Mouse (Mus musculus): Measurements from ENCODE around the gene Sds. TPM values are rescaled to one million over a fixed set of nuclear protein-coding genes. Genes with fewer than 3 reads are reported as not detected.
"Not testable (repeated sequence)": the region's sequence is repeated elsewhere in the genome, so short reads cannot be mapped to it uniquely, and the experiment has no call there.

Sds gene
- polyA plus RNA-seq, 1 experiment from 2014 or later: not detected

DNA sequence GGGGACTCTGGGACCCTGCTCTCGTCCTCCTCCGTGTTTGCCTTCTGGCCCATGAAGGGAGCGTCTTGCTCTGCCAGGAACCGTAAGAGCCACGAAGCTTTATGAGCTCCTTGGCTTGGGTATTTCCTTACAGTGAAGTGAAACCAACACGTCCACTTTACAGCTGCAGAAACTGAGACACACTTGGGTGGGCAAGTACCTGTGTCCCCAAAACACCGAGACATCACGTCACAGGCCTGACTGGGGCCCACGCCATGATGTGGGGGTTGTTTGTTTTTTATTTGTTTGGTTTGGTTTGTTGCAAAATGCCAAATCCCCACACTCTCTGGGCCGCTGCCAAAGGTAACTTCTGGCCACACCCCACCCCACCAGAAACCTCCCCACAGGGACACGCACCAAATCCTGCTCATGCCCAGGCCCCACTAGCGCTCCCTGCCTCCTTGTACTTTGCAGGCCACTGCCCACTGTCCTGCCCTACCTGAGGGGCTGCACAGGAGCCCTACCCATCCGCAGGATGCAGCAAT, 19.4 kb downstream of the Sds start:
- WGBS: 86% methylated on average over 13 of the region's 13 CpGs
- Histone ChIP-seq H3K27me3 (no peaks in the 10 kb centered on the region), H3K4me2 (replicated peaks) (no peak overlapping the region), H3K4me1 (peaks cover 7% of the 10 kb centered on the region), H3K9me3 (no peaks in the 10 kb centered on the region), H3K36me3 (0 out of 2 replicates have a peak, but pooled peaks cover 10% of the 10 kb centered on the region), H3K27ac (replicated peaks) (no peak overlapping the region), H3K9ac (replicated peaks) (no peak overlapping the region), H3K4me3 (no peak overlapping the region)
- no peak for ATAC-seq (replicated peaks)

GRCm38 (mm10) chr5:120497071-120497470, 20.7 kb downstream of the Sds start:
- H3K27me3 ChIP-seq: no peaks in the 10 kb centered on the region
- no peak overlapping the region for H3K27ac ChIP-seq (replicated peaks)
- H3K9ac ChIP-seq (replicated peaks): no peak overlapping the region
- H3K4me1 ChIP-seq: peaks cover 9% of the 10 kb centered on the region
- 0 out of 2 replicates have a peak, but pooled peaks cover 10% of the 10 kb centered on the region for H3K36me3 ChIP-seq
- no peak for ATAC-seq (replicated peaks)
- no peak overlapping the region for H3K4me3 ChIP-seq
- WGBS: 91% methylated on average over 3 of the region's 3 CpGs
- no peaks in the 10 kb centered on the region for H3K9me3 ChIP-seq
- H3K4me2 ChIP-seq (replicated peaks): no peak overlapping the region

- no peak overlapping the region for H3K9ac ChIP-seq (replicated peaks)
- WGBS: 85% methylated on average over 4 of the region's 4 CpGs
- H3K27ac ChIP-seq (replicated peaks): no peak overlapping the region
- H3K36me3 ChIP-seq: no peaks in the 10 kb centered on the region
- no peak for ATAC-seq (replicated peaks)
- H3K9me3 ChIP-seq: no peaks in the 10 kb centered on the region
- H3K27me3 ChIP-seq: no peaks in the 10 kb centered on the region
- peaks cover 15% of the 10 kb centered on the region for H3K4me1 ChIP-seq
- no peak overlapping the region for H3K4me3 ChIP-seq
- H3K4me2 ChIP-seq (replicated peaks): no peak overlapping the region
Observed at GRCm38 (mm10) chr5:120499202-120499601, 22.9 kb downstream of the Sds start.

- not testable (repeated sequence) for H3K9me3 ChIP-seq; ATAC-seq (replicated peaks); H3K27me3 ChIP-seq; H3K9ac ChIP-seq (replicated peaks); H3K4me2 ChIP-seq (replicated peaks); H3K4me3 ChIP-seq; H3K36me3 ChIP-seq; H3K27ac ChIP-seq (replicated peaks)
- peaks cover 15% of the 10 kb centered on the region for H3K4me1 ChIP-seq
- WGBS: 89% methylated on average over 9 of the region's 9 CpGs
Observed at GRCm38 (mm10) chr5:120500609-120501008, 24.3 kb downstream of the Sds start.

- Histone ChIP-seq H3K9ac (replicated peaks) (0 out of 2 replicates have a peak overlapping the region, but pooled peaks have one; percentile 83), H3K9me3 (no peaks in the 10 kb centered on the region), H3K4me1 (peaks cover 19% of the 10 kb centered on the region), H3K27ac (replicated peaks) (no peak overlapping the region), H3K36me3 (no peaks in the 10 kb centered on the region), H3K27me3 (no peaks in the 10 kb centered on the region), H3K4me2 (replicated peaks) (peak overlapping the region; percentile 94), H3K4me3 (peak overlapping the region; percentile 90)
- 65% methylated on average over 9 of the region's 9 CpGs for WGBS
- no peak for ATAC-seq (replicated peaks)
Observed at GRCm38 (mm10) chr5:120502147-120502621, 25.9 kb downstream of the Sds start.

- peak overlapping the region; percentile 94 for H3K4me2 ChIP-seq (replicated peaks)
- ATAC-seq (replicated peaks): no peak
- 6% methylated on average over 12 of the region's 12 CpGs for WGBS
Observed at GRCm38 (mm10) chr5:120502675-120503143, 26.4 kb downstream of the Sds start.

DNA sequence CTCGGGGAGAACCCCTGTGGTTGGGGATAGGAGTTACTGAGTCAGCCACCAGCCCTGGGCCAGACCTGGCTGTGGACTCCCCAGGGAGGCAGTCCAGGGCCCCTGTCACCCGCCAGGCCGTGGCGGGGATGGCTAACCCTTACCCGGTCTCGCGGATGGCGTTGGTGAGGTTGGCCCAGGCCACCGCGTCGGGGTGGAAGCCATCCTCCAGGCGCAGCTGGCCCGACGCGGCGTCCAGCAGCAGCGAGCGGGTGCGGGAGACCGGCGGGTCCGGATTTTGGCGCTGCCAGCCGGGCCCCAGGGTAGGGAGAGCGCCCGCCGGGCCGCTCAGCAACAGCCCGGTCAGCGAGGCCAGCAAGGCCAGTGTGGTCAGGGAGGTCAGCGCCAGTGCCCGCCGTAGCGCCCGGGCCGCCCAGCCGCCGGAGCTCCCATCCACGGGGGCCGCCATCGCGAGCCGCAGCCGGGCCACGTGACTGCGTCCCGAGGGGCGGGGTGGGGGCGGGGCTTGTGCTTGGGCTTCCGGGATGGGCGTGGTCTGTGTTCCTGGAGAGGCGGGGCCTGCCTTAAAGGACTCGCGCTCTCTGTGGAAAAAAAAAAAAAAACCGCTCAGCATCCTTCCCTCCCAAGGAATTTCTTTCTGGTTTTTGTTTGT, 26.9 kb downstream of the Sds start, which contains the start of gene Plbd2:
Gene Plbd2, minus strand, starts transcription at position 482 of the 652 bp plus-strand sequence.
- no peaks in the 10 kb centered on the region for H3K9me3 ChIP-seq
- peak; percentile 70 for ATAC-seq (replicated peaks)
- no peaks in the 10 kb centered on the region for H3K36me3 ChIP-seq
- H3K9ac ChIP-seq (replicated peaks): peak within 1 kb of the TSS; percentile 83
- H3K4me2 ChIP-seq (replicated peaks): peak within 1 kb of the TSS; percentile 94
- peak within 1 kb of the TSS; percentile 90 for H3K4me3 ChIP-seq
- H3K27ac ChIP-seq (replicated peaks): no peak within 1 kb of the TSS
- 1% methylated on average over 49 of the region's 55 CpGs for WGBS
- no peaks in the 10 kb centered on the region for H3K27me3 ChIP-seq
- peaks cover 19% of the 10 kb centered on the region for H3K4me1 ChIP-seq

More at GRCm38 (mm10) chr5:120502675-120503143, 26.4 kb downstream of the Sds start:
- Histone ChIP-seq H3K4me1 (peaks cover 19% of the 10 kb centered on the region), H3K27me3 (no peaks in the 10 kb centered on the region), H3K4me3 (peak overlapping the region; percentile 90), H3K9me3 (no peaks in the 10 kb centered on the region), H3K27ac (replicated peaks) (no peak overlapping the region), H3K9ac (replicated peaks) (peak overlapping the region; percentile 83), H3K36me3 (no peaks in the 10 kb centered on the region)

DNA sequence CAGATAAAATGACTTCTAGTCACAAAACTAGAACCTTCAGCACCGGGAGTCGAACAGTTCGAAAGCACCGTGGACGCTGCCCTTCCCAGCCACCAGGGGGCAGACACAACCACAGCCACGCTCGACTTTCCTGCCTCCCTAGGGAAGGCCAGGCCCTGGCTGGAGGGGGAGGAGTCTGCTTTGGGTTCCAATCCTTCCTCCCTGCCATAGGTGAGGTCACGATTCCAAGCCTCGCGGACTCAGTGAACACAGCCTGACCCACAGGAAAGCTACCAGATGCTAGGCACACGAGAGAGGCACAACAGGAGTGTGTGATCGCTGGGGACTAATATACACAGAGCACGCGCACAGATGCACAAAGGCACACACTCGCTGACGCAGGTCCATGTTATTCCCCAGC, 29.0 kb downstream of the Sds start:
- peak; percentile 33; the same call in 1 of the 2 replicates for ATAC-seq (replicated peaks)
- no peak overlapping the region for H3K4me3 ChIP-seq
- H3K9ac ChIP-seq (replicated peaks): no peak overlapping the region
- H3K9me3 ChIP-seq: no peaks in the 10 kb centered on the region
- H3K36me3 ChIP-seq: no peaks in the 10 kb centered on the region
- 23% methylated on average over 16 of the region's 16 CpGs for WGBS
- H3K27ac ChIP-seq (replicated peaks): no peak overlapping the region
- H3K27me3 ChIP-seq: no peaks in the 10 kb centered on the region
- H3K4me1 ChIP-seq: peaks cover 23% of the 10 kb centered on the region
- no peak overlapping the region for H3K4me2 ChIP-seq (replicated peaks)

- H3K27ac ChIP-seq (replicated peaks): no peak overlapping the region
Observed at GRCm38 (mm10) chr5:120505781-120506180, 29.5 kb downstream of the Sds start.

GRCm38 (mm10) chr5:120506490-120506889, 30.2 kb downstream of the Sds start:
- Histone ChIP-seq H3K27me3 (no peaks in the 10 kb centered on the region; the same call in 1 of the 2 replicates), H3K4me2 (replicated peaks) (no peak overlapping the region), H3K27ac (replicated peaks) (no peak overlapping the region), H3K36me3 (no peaks in the 10 kb centered on the region), H3K4me1 (peaks cover 34% of the 10 kb centered on the region), H3K4me3 (no peak overlapping the region), H3K9ac (replicated peaks) (no peak overlapping the region), H3K9me3 (no peaks in the 10 kb centered on the region)
- ATAC-seq (replicated peaks): no peak
- WGBS: 55% methylated on average over 9 of the region's 9 CpGs

More at GRCm38 (mm10) chr5:120505781-120506180, 29.5 kb downstream of the Sds start:
- H3K4me3 ChIP-seq: no peak overlapping the region
- no peak for ATAC-seq (replicated peaks)
- no peak overlapping the region for H3K9ac ChIP-seq (replicated peaks)
- H3K9me3 ChIP-seq: no peaks in the 10 kb centered on the region
- H3K4me2 ChIP-seq (replicated peaks): no peak overlapping the region
- 75% methylated on average over 9 of the region's 9 CpGs for WGBS
- peaks cover 27% of the 10 kb centered on the region for H3K4me1 ChIP-seq
- H3K27me3 ChIP-seq: no peaks in the 10 kb centered on the region
- no peaks in the 10 kb centered on the region for H3K36me3 ChIP-seq

DNA sequence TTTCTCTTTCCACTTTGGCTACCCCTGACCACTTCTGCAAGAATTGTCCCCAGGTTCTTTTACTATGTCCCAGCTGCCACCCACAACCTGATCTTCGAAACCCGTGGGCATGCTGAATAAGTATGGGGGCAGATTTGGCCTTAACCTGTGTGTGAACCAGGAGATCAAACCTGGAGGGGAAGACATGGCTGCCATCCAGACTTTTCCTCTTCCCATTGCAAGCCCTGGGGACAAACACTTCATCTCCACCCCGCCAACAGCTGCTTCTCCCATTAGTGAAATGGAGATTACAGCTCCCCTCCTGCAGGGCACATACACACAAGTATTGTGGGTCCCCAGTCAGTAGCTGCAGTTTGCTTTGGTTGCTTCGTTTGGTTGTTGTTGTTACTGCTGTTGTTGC, 31.0 kb downstream of the Sds start:
- H3K27ac ChIP-seq (replicated peaks): no peak overlapping the region
- no peak overlapping the region for H3K4me2 ChIP-seq (replicated peaks)
- H3K9ac ChIP-seq (replicated peaks): no peak overlapping the region
- no peaks in the 10 kb centered on the region for H3K36me3 ChIP-seq
- 64% methylated on average over 4 of the region's 4 CpGs for WGBS
- no peak for ATAC-seq (replicated peaks)
- no peaks in the 10 kb centered on the region; the same call in 1 of the 2 replicates for H3K27me3 ChIP-seq
- H3K9me3 ChIP-seq: no peaks in the 10 kb centered on the region
- H3K4me1 ChIP-seq: peaks cover 27% of the 10 kb centered on the region
- H3K4me3 ChIP-seq: no peak overlapping the region

- H3K4me2 ChIP-seq (replicated peaks): peak within 1 kb of the TSS; percentile 55
- ATAC-seq (replicated peaks): peak; percentile 76
- H3K9ac ChIP-seq (replicated peaks): 0 out of 2 replicates have a peak within 1 kb of the TSS, but pooled peaks have one; percentile 15
- H3K4me1 ChIP-seq: peaks cover 30% of the 10 kb centered on the region
- H3K27ac ChIP-seq (replicated peaks): no peak within 1 kb of the TSS
- H3K4me3 ChIP-seq: peak within 1 kb of the TSS; percentile 44
- no peaks in the 10 kb centered on the region for H3K36me3 ChIP-seq
- WGBS: under 1% methylated on average over 36 of the region's 36 CpGs
- H3K27me3 ChIP-seq: no peaks in the 10 kb centered on the region; the same call in 1 of the 2 replicates
- H3K9me3 ChIP-seq: no peaks in the 10 kb centered on the region
Observed at GRCm38 (mm10) chr5:120510982-120511642, 34.8 kb downstream of the Sds start, which contains the start of gene Slc8b1. Slc8b1 (plus strand) TSS chr5:120511168.
